Mouse (Mus musculus): ENCODE measurements around the gene Ankle1. TPM values are rescaled to one million over a fixed set of nuclear protein-coding genes. Genes with fewer than 3 reads are reported as not detected.

The Ankle1 gene
- 7.9 and 9.2 TPM in 2 replicates for polyA plus RNA-seq (2015; fragmentation: Nextera tagmentation; extraction: Ambion mirVana)

- TF ChIP-seq CTCF (IDR thresholded peaks at IDR 0.05; ENCODE audit: low read depth), result peak; percentile 73
- H3K4me3 ChIP-seq (replicated peaks; ENCODE audit: low read depth, low read length), result peak within 1 kb of the TSS; percentile 44
- WGBS, result 15% methylated on average over 33 of the region's 33 CpGs
- peak within 1 kb of the TSS; percentile 69 for H3K4me2 ChIP-seq (ENCODE audit: low read length)
- H3K36me3 ChIP-seq (ENCODE audit: insufficient read depth, low read length), result 0 out of 2 replicates have a peak, but pooled peaks cover 4% of the 10 kb centered on the region
- no peaks in the 10 kb centered on the region for H3K27me3 ChIP-seq (ENCODE audit: insufficient read depth, low read length)
- H3K27ac ChIP-seq, result peak within 1 kb of the TSS; percentile 48; the same call in 1 of the 2 replicates
- peaks cover 7% of the 10 kb centered on the region for H3K4me1 ChIP-seq (replicated peaks; ENCODE audit: insufficient read depth, low read length)
- DNase-seq (ENCODE audit: low spot score), result peak; percentile 96
- peak within 1 kb of the TSS; percentile 58 for H3K9ac ChIP-seq (ENCODE audit: low read depth, low read length)
- peak; percentile 87 for ATAC-seq (replicated peaks; ENCODE audit: low FRiP score, low read depth)
- H3K9me3 ChIP-seq (replicated peaks; ENCODE audit: low read length), result no peaks in the 10 kb centered on the region
Measured at GRCm38 (mm10) chr8:71405401-71406098, at the start of gene Ankle1. Gene Ankle1 (plus strand): TSS chr8:71406010.

GRCm38 (mm10) chr8:71358026-71358425 lies 47.8 kb upstream of the Ankle1 start:
- H3K4me1 ChIP-seq (replicated peaks; ENCODE audit: insufficient read depth, low read length), result no peaks in the 10 kb centered on the region
- TF ChIP-seq CTCF (IDR thresholded peaks at IDR 0.05; ENCODE audit: low read depth), result no peak
- ATAC-seq (replicated peaks; ENCODE audit: low FRiP score, low read depth), result no peak
- peaks cover 50% of the 10 kb centered on the region for H3K36me3 ChIP-seq (ENCODE audit: insufficient read depth, low read length)
- H3K4me3 ChIP-seq (replicated peaks; ENCODE audit: low read depth, low read length), result no peak overlapping the region
- no peak overlapping the region for H3K27ac ChIP-seq
- H3K4me2 ChIP-seq (ENCODE audit: low read length), result no peak overlapping the region
- WGBS, result 90% methylated on average over 3 of the region's 3 CpGs
- no peak for DNase-seq (ENCODE audit: low spot score)
- no peak overlapping the region for H3K9ac ChIP-seq (ENCODE audit: low read depth, low read length)
- H3K9me3 ChIP-seq (replicated peaks; ENCODE audit: low read length), result no peaks in the 10 kb centered on the region
- no peaks in the 10 kb centered on the region for H3K27me3 ChIP-seq (ENCODE audit: insufficient read depth, low read length)

GRCm38 (mm10) chr8:71366771-71367528 lies 38.9 kb upstream of the Ankle1 start, which contains the start of gene Use1:
Gene Use1 (plus strand): TSS chr8:71366848.
- under 1% methylated on average over 56 of the region's 56 CpGs for WGBS
- Histone ChIP-seq H3K9me3 (replicated peaks; ENCODE audit: low read length) (no peaks in the 10 kb centered on the region), H3K27me3 (ENCODE audit: insufficient read depth, low read length) (no peaks in the 10 kb centered on the region), H3K36me3 (ENCODE audit: insufficient read depth, low read length) (peaks cover 8% of the 10 kb centered on the region; the same call in 1 of the 2 replicates), H3K4me3 (replicated peaks; ENCODE audit: low read depth, low read length) (peak within 1 kb of the TSS; percentile 50), H3K4me2 (ENCODE audit: low read length) (peak within 1 kb of the TSS; percentile 80), H3K4me1 (replicated peaks; ENCODE audit: insufficient read depth, low read length) (peaks cover 10% of the 10 kb centered on the region), H3K9ac (ENCODE audit: low read depth, low read length) (peak within 1 kb of the TSS; percentile 55), H3K27ac (peak within 1 kb of the TSS; percentile 87)
- peak; percentile 66 for ATAC-seq (replicated peaks; ENCODE audit: low FRiP score, low read depth)
- no peak for TF ChIP-seq CTCF (IDR thresholded peaks at IDR 0.05; ENCODE audit: low read depth)
- DNase-seq (ENCODE audit: low spot score), result peak; percentile 99

- Histone ChIP-seq H3K4me2 (ENCODE audit: low read length) (peak overlapping the region; percentile 80), H3K4me3 (replicated peaks; ENCODE audit: low read depth, low read length) (peak overlapping the region; percentile 50), H3K27ac (peak overlapping the region; percentile 87), H3K9ac (ENCODE audit: low read depth, low read length) (peak overlapping the region; percentile 55), H3K36me3 (ENCODE audit: insufficient read depth, low read length) (peaks cover 11% of the 10 kb centered on the region; the same call in 1 of the 2 replicates), H3K27me3 (ENCODE audit: insufficient read depth, low read length) (no peaks in the 10 kb centered on the region), H3K9me3 (replicated peaks; ENCODE audit: low read length) (no peaks in the 10 kb centered on the region), H3K4me1 (replicated peaks; ENCODE audit: insufficient read depth, low read length) (peaks cover 10% of the 10 kb centered on the region)
- ATAC-seq (replicated peaks; ENCODE audit: low FRiP score, low read depth) (no peak), DNase-seq (ENCODE audit: low spot score) (no peak)
- WGBS, result 38% methylated on average over 17 of the region's 17 CpGs
- no peak for TF ChIP-seq CTCF (IDR thresholded peaks at IDR 0.05; ENCODE audit: low read depth)
Measured at GRCm38 (mm10) chr8:71367529-71368176, 38.2 kb upstream of the Ankle1 start.

GRCm38 (mm10) chr8:71368366-71368765 lies 37.4 kb upstream of the Ankle1 start:
- ATAC-seq (replicated peaks; ENCODE audit: low FRiP score, low read depth), result no peak
- no peak for TF ChIP-seq CTCF (IDR thresholded peaks at IDR 0.05; ENCODE audit: low read depth)
- H3K27ac ChIP-seq, result 0 out of 2 replicates have a peak overlapping the region, but pooled peaks have one; percentile 87

More at GRCm38 (mm10) chr8:71368366-71368765, 37.4 kb upstream of the Ankle1 start:
- Histone ChIP-seq H3K36me3 (ENCODE audit: insufficient read depth, low read length) (peaks cover 17% of the 10 kb centered on the region; the same call in 1 of the 2 replicates), H3K4me2 (ENCODE audit: low read length) (no peak overlapping the region; the same call in 1 of the 2 replicates), H3K9me3 (replicated peaks; ENCODE audit: low read length) (no peaks in the 10 kb centered on the region), H3K4me1 (replicated peaks; ENCODE audit: insufficient read depth, low read length) (peaks cover 10% of the 10 kb centered on the region), H3K9ac (ENCODE audit: low read depth, low read length) (peak overlapping the region; percentile 55; the same call in 1 of the 2 replicates), H3K4me3 (replicated peaks; ENCODE audit: low read depth, low read length) (no peak overlapping the region), H3K27me3 (ENCODE audit: insufficient read depth, low read length) (no peaks in the 10 kb centered on the region)
- no peak for DNase-seq (ENCODE audit: low spot score)
